Mouse (Mus musculus) cortical plate, adult 2 months (tissue): ENCODE data around the gene Gm5930.
"Not testable (repeated sequence)": the region's sequence is repeated elsewhere in the genome, so short reads cannot be mapped to it uniquely, and the experiment has no call there.

ENCODE experiments used
- CTCF ChIP-seq: fragments of 200-500 bp; IDR thresholded peaks from 2 replicates; pipeline ENCODE4 v1.5.1; 2011; ENCODE audit warnings: mild to moderate bottlenecking, control low read depth, low read length; ENCODE audit not compliant: insufficient read depth; ENCODE audit errors: extremely low read depth
- POLR2A ChIP-seq: fragments of 200-500 bp; IDR thresholded peaks from 2 replicates; pipeline ENCODE4 v1.6.1; 2011; ENCODE audit warnings: mild to moderate bottlenecking, low read length, control low read depth; ENCODE audit not compliant: insufficient read depth; ENCODE audit errors: extremely low read depth

- TF ChIP-seq CTCF, POLR2A: not testable (repeated sequence)
Measured at GRCm38 (mm10) chr14:44365057-44365456, 26.7 kb upstream of the Gm5930 start, which contains the start of gene Gm8229.
